Mouse (Mus musculus) hindlimb bud, embryonic 11.5 days (tissue): ENCODE data around the gene Smarcd2.

Experiments used
- DNase-seq: peaks from one replicate; pipeline ENCODE4 v3.0.0-alpha.2; 2012; ENCODE audit warnings: low read depth, low spot score; ENCODE audit errors: extremely low spot score

The Smarcd2 gene

DNA sequence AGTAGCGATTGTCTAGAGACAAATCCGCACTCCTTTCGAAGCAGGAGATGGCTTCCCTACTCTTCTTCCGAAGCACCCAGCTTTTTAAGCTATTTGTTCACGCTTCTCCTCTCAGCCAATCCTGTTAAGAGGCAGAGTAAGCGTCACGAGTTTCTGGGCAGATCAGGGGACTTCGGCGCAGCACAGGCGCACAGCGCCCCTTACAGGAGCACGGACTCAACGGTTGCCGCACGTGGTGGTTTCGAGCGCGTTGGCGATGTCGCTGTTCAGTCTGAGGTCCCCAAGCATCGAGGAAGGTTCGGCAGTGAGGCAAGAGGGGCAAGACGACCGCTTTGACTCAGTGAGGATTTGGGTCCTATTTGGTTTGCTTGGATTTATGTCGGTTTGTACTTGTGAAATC, 3.7 kb upstream of the Smarcd2 start, which contains the start of gene Tcam1:
TSS of gene Tcam1 (plus strand) at position 219 of the 400 bp plus-strand sequence.
- DNase-seq: peak; percentile 93

DNA sequence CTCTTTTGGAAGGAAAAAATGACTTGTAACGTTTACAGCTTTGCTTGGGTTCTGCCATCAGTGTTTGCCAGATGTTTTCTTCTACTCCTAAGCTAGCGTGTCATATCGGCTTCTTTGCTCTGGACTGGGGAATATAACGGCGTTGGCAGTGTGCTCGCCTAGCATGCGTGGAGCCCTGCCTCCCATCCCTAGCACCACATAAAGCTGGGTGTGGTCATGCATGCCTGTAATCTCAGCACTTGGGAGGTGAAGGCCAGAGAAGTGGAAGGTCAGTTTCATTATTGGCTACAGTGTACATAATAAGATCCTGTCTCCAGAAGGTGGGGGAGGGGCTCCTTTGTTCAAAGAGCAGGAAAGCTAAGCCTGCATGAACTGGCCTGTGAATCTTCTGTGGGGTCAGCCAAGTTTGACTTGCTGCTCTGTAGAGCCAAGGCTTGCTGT, 2.2 kb upstream of the Smarcd2 start:
- DNase-seq: no peak

DNA sequence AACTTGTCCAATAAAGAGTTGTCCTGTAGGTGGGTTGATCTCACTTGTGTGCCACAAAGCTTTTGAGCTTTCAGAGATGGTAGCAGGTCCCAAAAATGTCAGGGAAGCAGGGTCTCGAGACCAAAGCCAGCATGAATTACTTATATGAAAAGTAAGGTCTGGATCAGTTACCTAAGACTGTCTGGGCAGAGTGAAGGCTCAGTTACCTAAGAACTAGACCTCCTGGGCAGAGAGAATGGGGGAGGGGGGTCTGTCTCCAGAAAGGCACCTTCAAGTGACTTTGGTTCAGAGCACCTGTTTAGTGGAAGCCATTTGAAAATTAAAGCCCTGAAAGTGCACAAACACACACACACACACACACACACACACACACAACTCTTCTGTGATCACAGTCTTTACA, 1.6 kb upstream of the Smarcd2 start:
- no peak for DNase-seq

DNA sequence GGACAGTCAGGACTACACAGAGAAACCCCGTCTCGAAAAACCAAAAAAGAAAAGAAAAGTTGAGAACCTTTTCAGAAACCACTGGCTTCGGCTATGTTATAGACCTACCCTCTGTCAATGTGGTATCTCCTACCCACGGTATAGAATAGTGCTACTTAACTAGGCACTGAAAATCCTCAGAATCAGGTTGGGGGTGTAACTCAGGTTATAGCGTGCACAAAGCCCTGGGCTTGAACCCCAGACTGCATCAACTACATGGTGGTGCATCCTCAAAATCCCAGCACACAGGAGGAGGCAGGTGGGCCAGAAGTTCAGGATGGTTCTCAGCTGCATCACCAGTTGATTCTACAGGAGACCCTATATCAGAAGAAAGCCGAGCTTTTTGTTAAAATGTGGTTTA, 1.0 kb upstream of the Smarcd2 start:
- no peak for DNase-seq

DNA sequence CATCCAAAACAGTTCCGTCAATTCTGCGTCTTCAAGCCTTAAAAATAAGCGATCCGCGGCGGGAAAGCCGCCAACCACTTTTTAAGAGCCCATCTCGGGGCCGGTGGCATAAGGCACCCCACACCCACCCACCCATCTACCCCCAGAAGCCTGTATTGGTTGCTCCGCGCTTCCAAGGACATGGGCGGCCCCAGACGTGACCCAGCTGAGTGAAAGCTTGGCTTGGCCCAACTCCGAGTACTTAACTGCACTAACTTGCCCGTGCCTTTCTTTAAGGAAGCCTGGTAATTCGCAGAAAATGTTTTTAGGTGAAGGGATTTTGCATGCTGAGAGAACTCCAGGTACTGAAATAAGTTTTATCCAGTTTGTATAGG, 526 bp upstream of the Smarcd2 start:
- no peak for DNase-seq

DNA sequence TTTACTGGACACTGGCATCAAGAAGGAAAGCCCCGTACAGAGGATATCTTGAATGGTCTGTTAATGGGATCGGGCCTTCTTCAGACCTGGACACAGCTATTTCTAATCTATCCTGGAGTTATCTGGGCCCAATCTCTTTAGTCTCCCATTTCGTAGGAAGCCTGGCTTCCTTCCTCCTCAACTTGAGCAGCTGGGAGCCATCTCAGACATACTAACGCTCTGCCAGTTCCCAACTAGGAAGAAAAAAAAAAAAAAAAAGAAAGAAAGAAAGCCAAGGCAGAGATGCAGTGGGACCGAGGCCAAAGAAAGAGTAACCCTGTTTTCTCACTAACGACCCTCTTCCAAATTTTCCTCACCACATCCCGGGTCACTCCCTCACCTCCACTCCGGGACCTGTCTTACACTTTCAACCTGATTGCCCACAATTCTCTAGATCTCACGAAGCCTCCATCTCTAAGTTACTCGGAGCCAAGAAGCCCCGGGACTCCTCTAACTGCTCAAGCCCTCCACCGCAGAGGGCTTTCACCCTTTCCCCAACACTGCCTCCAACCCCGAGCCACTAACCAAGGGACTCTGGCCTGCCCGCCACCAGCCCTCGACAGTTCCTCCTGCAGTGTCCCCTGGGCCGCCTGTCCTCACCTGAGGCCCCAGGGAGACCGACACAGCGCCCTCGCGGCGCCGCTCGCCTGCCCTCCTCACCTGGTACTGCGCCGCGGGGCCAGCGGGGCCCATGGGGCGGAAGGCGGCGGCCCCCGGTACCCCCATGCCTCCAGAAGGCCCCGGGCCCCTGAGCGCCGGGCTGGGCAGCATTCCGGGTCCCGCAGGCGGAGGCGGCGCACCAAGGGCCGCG, 753 bp downstream of the Smarcd2 start:
- no peak for DNase-seq

DNA sequence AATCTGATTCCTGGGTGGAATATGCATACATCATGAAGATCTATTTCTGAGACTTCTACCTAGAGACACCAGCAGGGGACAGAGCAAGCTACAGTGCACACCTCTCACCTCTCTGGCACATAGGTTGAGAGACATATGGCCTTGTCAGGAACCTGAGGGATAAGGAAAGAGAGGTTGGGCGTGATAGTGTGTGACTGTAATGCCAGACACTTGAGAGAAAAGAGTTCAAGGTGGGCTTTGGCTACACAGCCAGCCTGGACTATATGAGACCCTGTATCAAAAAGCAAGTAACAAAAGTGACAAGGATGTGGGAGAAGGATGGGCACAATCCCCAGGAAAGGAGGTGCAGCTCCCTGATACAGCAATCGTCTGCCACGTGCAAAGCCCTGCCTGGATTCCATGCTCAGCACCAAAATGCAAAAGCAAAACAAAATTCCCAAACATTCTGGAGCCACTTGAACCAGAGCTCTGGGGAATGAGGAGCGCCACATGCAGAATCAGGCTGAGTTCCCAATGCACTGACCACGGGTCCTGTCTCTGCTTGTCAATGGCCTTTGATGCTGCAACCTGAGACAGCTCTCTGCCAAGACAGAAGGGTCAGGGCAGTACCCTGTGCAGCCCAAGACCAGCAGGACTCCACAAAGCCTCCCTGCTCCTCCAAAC, 1.5 kb downstream of the Smarcd2 start:
- no peak for DNase-seq

DNA sequence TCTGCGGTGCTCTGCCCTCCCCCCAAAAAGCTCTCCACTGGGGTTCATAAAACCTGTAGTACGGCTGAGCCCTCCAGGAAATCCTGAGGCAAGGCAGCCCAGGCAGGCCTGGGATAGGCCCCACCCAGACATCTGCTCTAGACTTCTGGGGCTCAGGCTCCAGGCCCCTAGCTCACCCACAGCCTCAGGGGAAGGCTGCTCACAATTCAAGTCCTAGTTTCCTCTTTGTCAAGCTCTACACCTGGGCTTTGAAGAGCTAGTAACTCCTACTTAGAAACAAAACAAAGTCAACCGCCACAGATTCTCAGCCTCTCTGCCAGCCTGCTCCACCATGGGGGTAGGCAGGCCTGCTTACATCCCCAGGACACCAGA, 3.7 kb downstream of the Smarcd2 start:
- DNase-seq: no peak

DNA sequence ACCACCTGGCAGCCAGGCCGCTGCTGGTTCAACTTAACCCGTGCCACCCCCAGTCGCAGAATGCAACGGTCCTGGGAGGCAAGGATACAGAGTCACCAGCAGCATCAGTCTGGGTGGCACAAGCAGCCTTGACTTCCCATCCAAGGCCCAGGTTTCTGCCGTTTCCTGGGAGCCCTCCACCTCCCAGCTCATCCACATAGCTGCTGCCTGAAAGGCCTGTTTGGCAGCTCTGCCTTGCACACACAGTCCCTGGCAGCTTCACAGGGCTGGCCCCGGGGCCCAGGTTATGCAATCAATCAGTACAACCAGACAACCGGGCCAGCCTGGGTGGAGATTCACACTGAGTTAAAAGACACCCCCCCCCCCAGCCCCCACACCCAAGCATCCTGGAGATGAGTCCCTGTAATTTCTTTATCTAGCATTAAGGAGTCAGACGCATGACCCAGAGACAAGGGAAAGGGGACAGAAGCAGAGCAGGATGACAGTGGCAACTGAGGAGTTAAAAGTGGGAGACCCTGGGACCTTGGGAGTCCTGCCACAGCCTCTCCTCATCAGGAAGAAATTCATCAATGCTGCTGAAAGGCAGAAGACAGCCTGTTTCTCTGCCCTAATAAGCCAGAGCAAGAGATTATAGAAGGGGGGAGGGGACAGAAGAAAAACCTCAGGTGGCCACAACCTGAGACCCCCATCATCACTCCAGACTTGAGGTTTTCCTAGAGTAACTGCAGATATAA, 4.3 kb downstream of the Smarcd2 start:
- DNase-seq: no peak

DNA sequence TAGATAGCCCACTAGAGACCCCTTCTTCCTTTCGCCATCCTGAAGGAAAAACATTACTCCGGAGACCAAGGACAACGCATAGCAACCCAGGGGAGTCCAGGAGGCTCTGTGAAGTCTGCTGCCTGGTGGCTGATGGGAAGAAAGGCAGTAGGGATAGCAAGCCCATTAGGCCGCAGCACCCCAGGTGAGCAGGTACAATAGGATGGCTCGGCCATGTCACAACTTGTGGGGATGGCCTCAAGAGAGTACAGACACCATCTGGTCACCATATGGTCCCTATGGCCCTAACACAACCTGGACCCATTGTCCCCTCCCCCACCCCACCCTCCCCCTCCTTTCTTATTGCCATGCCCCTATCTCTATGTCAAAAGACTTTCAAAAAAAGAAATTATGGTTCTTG, 4.9 kb downstream of the Smarcd2 start:
- no peak for DNase-seq

DNA sequence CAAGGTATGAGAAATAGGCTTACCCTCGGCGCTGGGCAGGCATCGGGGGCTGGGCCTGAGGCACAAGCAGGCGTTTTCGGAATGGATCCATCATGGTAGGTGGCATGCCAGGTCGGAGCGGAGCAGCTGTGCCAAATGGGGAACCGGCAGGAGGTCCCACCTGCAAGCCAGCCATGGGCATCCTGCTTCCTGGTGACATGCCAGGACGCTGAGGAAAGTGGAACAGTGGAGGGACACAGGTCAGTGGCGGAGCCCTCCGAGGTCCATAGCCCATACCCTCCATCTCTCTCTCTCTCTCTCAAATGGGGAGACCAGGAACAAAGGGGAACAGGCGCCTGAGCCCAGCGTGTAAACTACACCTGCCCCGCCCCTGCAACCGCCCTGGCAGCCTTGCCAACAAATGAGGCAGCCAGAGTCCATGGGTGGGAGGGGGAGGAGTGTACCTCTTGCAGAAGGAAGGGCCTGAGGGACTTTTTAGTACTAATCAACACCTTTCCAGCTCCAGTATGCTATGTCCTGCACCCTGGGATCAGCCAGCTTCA, 5.4 kb downstream of the Smarcd2 start:
- no peak for DNase-seq

DNA sequence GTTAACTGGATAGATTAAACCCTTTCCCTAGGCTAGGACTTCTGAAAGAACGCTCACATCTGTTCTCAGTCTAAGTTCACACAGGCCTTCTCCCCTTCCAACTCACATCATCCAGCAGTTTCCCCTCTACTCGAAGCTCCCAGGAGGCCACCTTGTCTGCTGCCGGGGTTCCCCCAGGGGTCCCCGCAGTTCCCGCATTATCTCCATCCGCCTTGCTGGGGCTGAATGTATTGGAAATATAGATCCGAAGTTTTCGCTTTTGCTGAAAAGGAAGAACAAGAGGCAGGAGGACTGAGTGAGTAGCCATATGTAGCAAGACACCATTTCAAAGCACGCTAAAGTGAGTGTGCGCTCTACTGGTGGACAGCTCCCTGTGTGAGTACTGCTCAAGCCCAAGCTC, 6.3 kb downstream of the Smarcd2 start:
- no peak for DNase-seq

DNA sequence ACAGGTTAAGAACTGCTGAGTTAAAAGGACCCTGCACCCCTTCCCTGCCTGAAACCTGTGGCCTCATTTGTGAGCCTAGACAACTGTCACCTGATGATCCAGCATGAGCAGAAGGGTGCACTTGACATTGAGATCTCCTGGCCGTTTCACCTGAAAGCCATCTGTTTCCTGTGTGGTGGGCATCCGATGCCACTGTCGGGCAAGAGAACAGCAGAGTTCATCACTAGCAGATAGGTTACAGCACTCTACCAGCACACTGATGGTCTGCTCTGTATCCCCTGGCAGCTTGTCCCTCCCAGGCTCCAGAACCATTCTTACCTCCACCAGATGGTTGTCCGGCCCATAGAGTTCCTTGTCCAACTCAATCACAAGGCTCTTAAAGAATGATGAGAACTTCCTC, 7.2 kb downstream of the Smarcd2 start:
- no peak for DNase-seq

DNA sequence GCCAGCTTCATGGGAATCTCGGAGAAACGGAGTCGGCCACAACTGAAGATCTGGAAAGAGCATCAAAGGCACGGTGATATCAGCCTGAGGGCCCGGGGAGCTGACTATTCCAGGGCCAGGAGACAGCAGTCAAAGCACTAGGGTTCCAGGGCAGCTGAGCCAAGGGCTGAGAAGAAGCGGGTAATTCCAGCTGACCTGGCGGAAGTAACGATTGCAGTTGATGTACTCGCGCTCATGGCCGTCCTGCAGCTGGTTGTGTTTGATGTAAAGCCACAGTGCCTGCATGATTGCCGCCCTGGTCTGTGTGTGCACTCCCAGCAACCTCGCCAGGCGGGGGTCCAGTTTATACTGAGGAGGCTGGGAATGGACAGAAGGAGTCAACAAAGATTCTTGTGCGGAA, 7.8 kb downstream of the Smarcd2 start:
- no peak for DNase-seq

DNA sequence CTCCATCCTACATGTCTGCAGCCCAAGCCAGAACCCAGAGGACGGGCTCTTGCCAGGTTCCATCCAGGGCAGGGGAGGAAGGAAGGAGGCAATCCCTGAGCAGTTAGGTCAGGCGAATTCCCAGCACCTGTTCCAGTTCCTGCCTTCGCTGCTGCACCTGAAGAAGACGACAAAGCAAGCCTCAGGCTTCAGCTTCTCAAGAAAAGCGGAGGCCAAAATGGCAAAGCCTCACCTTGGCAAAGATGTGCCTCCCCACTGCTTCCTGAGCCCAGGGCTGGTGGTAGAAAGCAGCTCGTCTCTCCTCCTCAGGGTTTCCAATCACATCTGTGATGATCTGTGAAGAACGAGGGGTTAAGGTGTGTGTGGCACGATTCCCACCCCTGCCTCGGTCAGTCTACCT, 8.8 kb downstream of the Smarcd2 start:
- no peak for DNase-seq

DNA sequence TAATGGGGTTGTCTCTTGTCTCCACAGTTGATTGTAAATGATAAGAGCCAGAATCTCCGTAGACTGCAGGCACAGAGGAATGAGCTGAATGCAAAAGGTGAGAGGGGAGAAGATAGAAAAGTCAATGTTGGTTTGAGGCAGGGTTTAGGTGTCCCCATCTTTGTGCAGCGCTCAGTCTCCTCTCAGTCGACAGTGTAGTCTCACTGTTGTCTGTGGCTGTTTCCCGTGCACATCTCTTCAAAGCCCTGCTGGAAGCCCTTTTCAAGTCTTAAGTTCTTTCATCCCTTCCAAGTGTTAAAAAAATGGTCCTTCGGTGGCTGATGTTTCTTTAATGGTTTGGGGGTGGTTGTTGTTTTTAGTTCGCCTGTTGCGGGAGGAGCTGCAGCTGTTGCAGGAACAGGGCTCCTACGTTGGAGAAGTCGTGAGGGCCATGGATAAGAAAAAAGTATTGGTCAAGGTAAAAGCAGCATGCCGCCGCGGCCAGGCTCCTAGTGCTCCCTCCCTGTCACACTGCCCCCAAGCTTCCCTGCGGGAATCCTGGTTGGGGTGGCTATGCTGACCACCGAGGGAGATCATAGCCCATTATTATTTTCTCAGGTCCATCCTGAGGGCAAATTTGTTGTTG, 11.8 kb downstream of the Smarcd2 start:
- no peak for DNase-seq

DNA sequence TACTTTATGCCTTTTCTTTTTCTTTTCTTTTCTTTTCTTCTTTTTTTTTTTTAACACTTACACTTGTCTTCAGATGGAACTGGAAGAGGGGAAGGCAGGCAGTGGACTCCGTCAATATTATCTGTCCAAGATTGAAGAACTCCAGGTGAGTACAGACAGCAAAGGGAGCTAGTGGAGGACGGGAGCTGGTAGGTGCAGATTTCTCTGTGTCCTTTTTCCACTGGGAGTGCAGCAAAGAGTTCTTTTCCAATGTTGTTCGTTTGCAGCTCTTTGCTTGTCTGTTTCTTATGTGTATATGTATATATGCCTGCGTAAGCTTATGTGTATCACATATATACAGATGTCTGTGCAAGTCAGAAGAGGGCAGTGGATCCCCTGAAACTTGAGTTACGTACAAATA, 16.0 kb downstream of the Smarcd2 start:
- no peak for DNase-seq

DNA sequence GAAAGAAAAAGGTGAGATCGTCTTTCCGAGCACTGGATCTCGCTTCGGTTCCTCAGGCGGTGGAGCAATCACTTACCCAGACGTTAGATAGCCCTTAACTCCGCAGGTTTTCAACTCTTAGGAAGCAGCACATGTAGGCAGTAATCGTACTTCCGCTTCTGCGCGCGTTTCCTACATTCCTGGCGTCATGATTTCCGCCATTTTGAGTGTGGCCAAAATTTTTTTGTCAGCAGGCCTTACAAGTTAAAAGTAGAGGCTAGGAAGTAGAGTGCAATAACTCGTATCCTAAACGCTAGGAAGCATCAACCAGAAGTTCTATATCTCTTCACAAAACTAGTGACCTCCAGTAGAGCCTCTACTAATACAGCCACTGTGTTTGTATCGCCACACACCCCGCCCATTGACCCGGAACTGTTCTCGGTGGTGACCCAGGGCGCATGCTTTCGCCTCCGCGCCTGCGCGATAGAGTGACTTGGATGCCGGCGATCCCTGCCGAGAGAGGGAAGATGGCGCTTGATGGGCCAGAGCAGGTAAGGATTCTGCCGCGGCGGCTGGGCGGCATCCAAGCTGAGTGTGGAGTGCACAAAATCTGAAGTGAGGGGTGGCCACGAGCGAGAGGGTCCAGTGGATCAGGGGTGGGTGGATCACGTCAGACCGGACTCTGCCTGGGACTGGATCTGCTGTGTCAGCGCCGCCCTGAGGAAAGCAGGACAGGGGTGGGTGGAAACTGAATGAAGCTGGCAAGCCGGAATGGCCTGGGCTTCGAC, 16.9 kb downstream of the Smarcd2 start, which contains the start of the genes Ftsj3 and Psmc5:
TSS of gene Ftsj3 (minus strand) at position 395 of the 767 bp plus-strand sequence.
TSS of gene Psmc5 (plus strand) at position 470 of the 767 bp plus-strand sequence.
- peak; percentile 92 for DNase-seq

DNA sequence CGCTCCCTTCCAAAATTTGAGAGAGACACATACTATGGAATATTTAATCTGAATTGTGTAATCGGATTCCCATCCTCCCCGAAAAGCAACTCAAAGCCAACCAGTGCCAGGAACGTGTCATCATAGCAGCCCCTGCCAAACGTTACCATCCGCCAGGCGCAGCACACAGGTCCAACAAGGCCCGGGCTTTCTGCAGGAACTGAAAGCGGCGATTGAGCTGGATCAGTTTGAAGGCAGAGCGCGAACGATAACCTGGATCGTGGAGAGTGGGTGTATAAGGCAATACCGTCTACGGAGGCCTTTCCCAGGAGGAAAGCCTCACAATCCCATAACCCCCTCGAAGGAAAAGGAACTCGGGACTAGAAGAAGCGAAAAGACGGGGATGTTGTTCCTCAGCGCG, 17.6 kb downstream of the Smarcd2 start:
- DNase-seq: no peak

DNA sequence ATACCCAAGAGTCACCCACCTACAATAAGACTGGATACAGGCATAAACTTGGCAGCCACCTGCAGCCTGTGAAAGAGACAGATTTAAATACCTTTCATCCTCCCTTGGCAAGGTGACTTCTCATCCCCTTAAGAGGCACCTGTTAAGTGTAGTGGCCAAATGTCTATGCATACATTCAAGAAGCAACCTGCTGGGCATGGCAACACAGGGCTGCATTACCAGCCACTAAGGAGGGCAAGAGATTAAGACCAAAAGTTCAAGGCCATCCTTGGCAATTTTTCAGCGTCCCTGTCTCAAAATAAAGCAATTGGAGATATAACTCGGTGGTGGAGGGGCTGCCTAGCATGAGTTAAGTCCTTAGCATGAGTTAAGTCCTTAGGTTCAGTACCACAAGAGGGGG, 18.0 kb downstream of the Smarcd2 start:
- DNase-seq: no peak
